8 mouse cellular contexts compared by ENCODE assay signal in the genomic region with DNA sequence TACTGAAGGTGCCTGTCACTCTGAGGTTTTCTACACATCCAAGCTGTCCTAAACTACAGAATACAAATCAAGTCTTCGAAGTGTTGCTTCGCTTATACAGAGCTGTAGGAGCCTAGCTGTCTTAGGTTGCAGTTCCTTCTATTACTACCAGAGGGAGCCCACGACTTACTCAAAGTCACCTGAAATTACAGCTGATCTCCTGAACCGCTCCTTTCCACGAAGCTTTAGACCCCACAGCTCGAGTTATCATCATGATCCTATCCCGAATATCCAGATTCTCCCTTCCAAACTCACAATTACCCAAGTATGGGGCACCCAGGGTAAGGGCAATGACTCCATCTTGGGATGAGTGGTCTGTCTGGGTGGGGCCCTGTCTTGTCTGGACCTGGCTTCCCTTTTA. TPM values are rescaled to one million over a fixed set of nuclear protein-coding genes. Genes with fewer than 3 reads are reported as not detected.
A peak's percentile ranks its signal among the peaks of the same experiment; 100 is the strongest.
DNase-seq lines count a peak whose midpoint lies in the region; ATAC-seq and TF ChIP-seq lines count a peak whose summit lies in the region.

No protein-coding gene starts in this region.

- H3K36me3 ChIP-seq in forebrain, embryonic 12.5 days (replicated peaks) = no peaks in the 10 kb centered on the region
- no peaks in the 10 kb centered on the region for H3K36me3 ChIP-seq in intestine, embryonic 16.5 days (ENCODE audit: control insufficient read depth, insufficient read depth, low read length)
- no peaks in the 10 kb centered on the region for H3K36me3 ChIP-seq in lung, postnatal 0 days (ENCODE audit: insufficient read depth, low read length)

- no peak for TF ChIP-seq EP300 in lung, postnatal 0 days (IDR thresholded peaks at IDR 0.05)

- TF ChIP-seq CTCF in lung, postnatal 0 days (IDR thresholded peaks at IDR 0.05) = peak; percentile 73

- H3K4me3 ChIP-seq in forebrain, embryonic 12.5 days (replicated peaks) = no peak overlapping the region
- H3K4me3 ChIP-seq in intestine, embryonic 16.5 days (ENCODE audit: low read length) = no peak overlapping the region
- H3K4me3 ChIP-seq in lung, postnatal 0 days (ENCODE audit: low read depth, low read length) = no peak overlapping the region

- H3K9me3 ChIP-seq in forebrain, embryonic 12.5 days = no peaks in the 10 kb centered on the region
- H3K9me3 ChIP-seq in intestine, embryonic 16.5 days (ENCODE audit: control insufficient read depth, low read length) = no peaks in the 10 kb centered on the region
- H3K9me3 ChIP-seq in lung, postnatal 0 days (ENCODE audit: low read length) = no peaks in the 10 kb centered on the region

- peak; percentile 31 to 40 for DNase-seq in left cerebral cortex, adult 18-20 months (ENCODE audit: low spot score in 2 of 2)
- no peak for DNase-seq in left cerebral cortex, adult 8-10 months (ENCODE audit: low spot score in 2 of 2)
- peak; percentile 87 for DNase-seq in brain, adult 2 months (ENCODE audit: low read depth, low spot score)
- peak; percentile 78 for DNase-seq in lung, postnatal 0 days (ENCODE audit: low spot score)
- peak; percentile 78 for DNase-seq in retina, postnatal 1 day
- DNase-seq in adrenal gland, postnatal 10 days = no peak

- no peak overlapping the region; the same call in 1 of the 2 replicates for H3K27ac ChIP-seq in forebrain, embryonic 12.5 days
- H3K27ac ChIP-seq in intestine, embryonic 16.5 days (ENCODE audit: low read length) = no peak overlapping the region
- H3K27ac ChIP-seq in lung, postnatal 0 days (ENCODE audit: low read length) = no peak overlapping the region

- peak; percentile 42; the same call in 1 of the 2 replicates for ATAC-seq in forebrain, embryonic 12.5 days (ENCODE audit: low FRiP score)
- no peak; the same call in 1 of the 2 replicates for ATAC-seq in intestine, embryonic 16.5 days
- ATAC-seq in lung, postnatal 0 days = peak; percentile 55

- H3K4me2 ChIP-seq in forebrain, embryonic 12.5 days = peak overlapping the region; percentile 44
- peak overlapping the region; percentile 30 for H3K4me2 ChIP-seq in intestine, embryonic 16.5 days (ENCODE audit: low read depth, low read length)
- peak overlapping the region; percentile 28; the same call in 1 of the 2 replicates for H3K4me2 ChIP-seq in lung, postnatal 0 days (replicated peaks; ENCODE audit: low read depth, low read length)

- WGBS in forebrain, embryonic 12.5 days = 24% methylated on average over 7 of the region's 7 CpGs
- 22% methylated on average over 7 of the region's 7 CpGs for WGBS in intestine, embryonic 16.5 days
- 15% methylated on average over 7 of the region's 7 CpGs for WGBS in lung, postnatal 0 days

- peaks cover 25% of the 10 kb centered on the region for H3K27me3 ChIP-seq in forebrain, embryonic 12.5 days
- H3K27me3 ChIP-seq in intestine, embryonic 16.5 days (replicated peaks; ENCODE audit: control insufficient read depth, insufficient read depth, low read length) = no peaks in the 10 kb centered on the region; the same call in 1 of the 2 replicates
- H3K27me3 ChIP-seq in lung, postnatal 0 days (replicated peaks; ENCODE audit: insufficient read depth, low read length) = no peaks in the 10 kb centered on the region

- no peak overlapping the region; the same call in 1 of the 2 replicates for H3K9ac ChIP-seq in forebrain, embryonic 12.5 days
- no peak overlapping the region for H3K9ac ChIP-seq in intestine, embryonic 16.5 days (ENCODE audit: low read depth, low read length)
- no peak overlapping the region for H3K9ac ChIP-seq in lung, postnatal 0 days (replicated peaks; ENCODE audit: low read depth)

- H3K4me1 ChIP-seq in forebrain, embryonic 12.5 days = peaks cover 11% of the 10 kb centered on the region
- 0 out of 2 replicates have a peak, but pooled peaks cover 3% of the 10 kb centered on the region for H3K4me1 ChIP-seq in intestine, embryonic 16.5 days (ENCODE audit: control insufficient read depth, insufficient read depth, low read length)
- no peaks in the 10 kb centered on the region for H3K4me1 ChIP-seq in lung, postnatal 0 days (ENCODE audit: insufficient read depth, low read depth, low read length)

RNA-seq across cellular contexts. Expression of a gene that starts 12.3 kb away (rescaled TPM):
- 1 to 10 TPM; 8.0 to 8.2 TPM for total RNA-seq in left cerebral cortex, adult 18-20 months (2021)
- 10 to 100 TPM in 1 of 4 experiments, 1 to 10 TPM in 3; 6.5 to 11.3 (median 7.9) TPM for total RNA-seq in left cerebral cortex, adult 8-10 months (2022)
- 2.0 and 2.3 TPM in 2 replicates for polyA plus RNA-seq in forebrain, embryonic 12.5 days (2016; fragmentation: Nextera tagmentation; extraction: Ambion mirVana)
- polyA plus RNA-seq in intestine, embryonic 16.5 days (2015; fragmentation: Nextera tagmentation; extraction: Ambion mirVana) = 2.2 and 3.1 TPM in 2 replicates
- 1.2 and 1.5 TPM in 2 replicates for polyA plus RNA-seq in lung, postnatal 0 days (2015; fragmentation: Nextera tagmentation; extraction: Ambion mirVana)
- 1 to 10 TPM; 2.3 to 7.3 TPM for total RNA-seq in adrenal gland, postnatal 10 days (2021)

RNA-seq across cellular contexts. Expression of a gene that starts 14.6 kb away (rescaled TPM):
- total RNA-seq in left cerebral cortex, adult 18-20 months (2021) = 10 to 100 TPM; 47.7 to 48.3 TPM
- total RNA-seq in left cerebral cortex, adult 8-10 months (2022) = 10 to 100 TPM; 42.5 to 65.6 (median 47.0) TPM
- polyA plus RNA-seq in forebrain, embryonic 12.5 days (2016; fragmentation: Nextera tagmentation; extraction: Ambion mirVana) = 7.0 and 8.9 TPM in 2 replicates
- 0.29 and 0.33 TPM in 2 replicates for polyA plus RNA-seq in intestine, embryonic 16.5 days (2015; fragmentation: Nextera tagmentation; extraction: Ambion mirVana)
- 0.16 and 0.19 TPM in 2 replicates for polyA plus RNA-seq in lung, postnatal 0 days (2015; fragmentation: Nextera tagmentation; extraction: Ambion mirVana)
- 1 to 10 TPM in 1 of 2 experiments, under 1 TPM in 1; 0.33 to 1.1 TPM for total RNA-seq in adrenal gland, postnatal 10 days (2021)

RNA-seq across cellular contexts. Expression of a gene that starts 41.8 kb away (rescaled TPM):
- total RNA-seq in left cerebral cortex, adult 18-20 months (2021) = 100 to 1,000 TPM in 1 of 2 experiments, 10 to 100 TPM in 1; 96.2 to 132 TPM
- 100 to 1,000 TPM; 102 to 119 (median 108) TPM for total RNA-seq in left cerebral cortex, adult 8-10 months (2022)
- polyA plus RNA-seq in forebrain, embryonic 12.5 days (2016; fragmentation: Nextera tagmentation; extraction: Ambion mirVana) = 206 TPM in 2 replicates
- polyA plus RNA-seq in intestine, embryonic 16.5 days (2015; fragmentation: Nextera tagmentation; extraction: Ambion mirVana) = 65.8 and 66.7 TPM in 2 replicates
- polyA plus RNA-seq in lung, postnatal 0 days (2015; fragmentation: Nextera tagmentation; extraction: Ambion mirVana) = 13.4 and 13.5 TPM in 2 replicates
- 100 to 1,000 TPM in 1 of 2 experiments, 10 to 100 TPM in 1; 97.7 to 120 TPM for total RNA-seq in adrenal gland, postnatal 10 days (2021)

Comparison
In these comparisons a context has a peak if more than half of its experiments do, and no peak if none do; other contexts are left out.
1. DNase-seq: peak in left cerebral cortex, adult 18-20 months (2 of 2), brain, adult 2 months (single experiment), lung, postnatal 0 days (single experiment) and retina, postnatal 1 day (single experiment); none in left cerebral cortex, adult 8-10 months (0 of 2) and adrenal gland, postnatal 10 days (single experiment).
2. RNA of a gene that starts 14.6 kb away (total RNA-seq): 42.5 to 65.6 TPM in left cerebral cortex, adult 8-10 months and 47.7 to 48.3 TPM in left cerebral cortex, adult 18-20 months; 0.33 to 1.1 TPM in adrenal gland, postnatal 10 days; every median in the first group is over 10 times any median in the second.
3. Peak in every context shown above with its lines, with median percentiles within 50 percentile points of each other: H3K4me2 ChIP-seq.